Mouse (Mus musculus) cerebellum, adult 11 months (tissue): ENCODE data around the gene Rab6a.
A peak's percentile ranks its signal among the peaks of the same experiment; 100 is the strongest.

Source experiments
- DNase-seq: peaks from one replicate; pipeline ENCODE4 v3.0.0; 2022

The Rab6a gene

GRCm38 (mm10) chr7:100637657-100638056, 30.4 kb downstream of the Rab6a start:
- no peak for DNase-seq

- DNase-seq = no peak
Measured at GRCm38 (mm10) chr7:100642413-100642812, 35.2 kb downstream of the Rab6a start.

GRCm38 (mm10) chr7:100645147-100645546, 37.9 kb downstream of the Rab6a start:
- peak; percentile 49 for DNase-seq

- no peak for DNase-seq
Measured at GRCm38 (mm10) chr7:100649095-100649494, 41.9 kb downstream of the Rab6a start.

- DNase-seq = no peak
Measured at GRCm38 (mm10) chr7:100649826-100650225, 42.6 kb downstream of the Rab6a start.

GRCm38 (mm10) chr7:100650421-100650820, 43.2 kb downstream of the Rab6a start:
- no peak for DNase-seq

- no peak for DNase-seq
Measured at GRCm38 (mm10) chr7:100651011-100651410, 43.8 kb downstream of the Rab6a start.

- DNase-seq = no peak
Measured at GRCm38 (mm10) chr7:100653480-100654266, 46.5 kb downstream of the Rab6a start.

- DNase-seq = no peak
Measured at GRCm38 (mm10) chr7:100654441-100654840, 47.2 kb downstream of the Rab6a start.

GRCm38 (mm10) chr7:100656739-100657138, 49.5 kb downstream of the Rab6a start:
- no peak for DNase-seq

GRCm38 (mm10) chr7:100658093-100658578, 50.9 kb downstream of the Rab6a start:
- DNase-seq = no peak

- no peak for DNase-seq
Measured at GRCm38 (mm10) chr7:100661264-100661663, 54.1 kb downstream of the Rab6a start.

GRCm38 (mm10) chr7:100662231-100662630, 55.0 kb downstream of the Rab6a start, which contains the start of gene Plekhb1:
Gene Plekhb1 (minus strand): TSS chr7:100662414.
- no peak for DNase-seq

- DNase-seq = peak; percentile 78
Measured at GRCm38 (mm10) chr7:100663190-100663589, 56.0 kb downstream of the Rab6a start.

GRCm38 (mm10) chr7:100663729-100664304, 56.6 kb downstream of the Rab6a start:
- no peak for DNase-seq

GRCm38 (mm10) chr7:100670646-100671045, 63.4 kb downstream of the Rab6a start:
- DNase-seq = no peak

- DNase-seq = no peak
Measured at GRCm38 (mm10) chr7:100673452-100673851, 66.2 kb downstream of the Rab6a start.

GRCm38 (mm10) chr7:100674941-100675340, 67.7 kb downstream of the Rab6a start:
- DNase-seq = no peak

GRCm38 (mm10) chr7:100678052-100678451, 70.8 kb downstream of the Rab6a start:
- DNase-seq = no peak

GRCm38 (mm10) chr7:100678948-100679880, 72.0 kb downstream of the Rab6a start:
- no peak for DNase-seq

GRCm38 (mm10) chr7:100681132-100681531, 73.9 kb downstream of the Rab6a start:
- DNase-seq = no peak

GRCm38 (mm10) chr7:100683241-100683640, 76.0 kb downstream of the Rab6a start:
- DNase-seq = no peak

- DNase-seq = no peak
Measured at GRCm38 (mm10) chr7:100684081-100684480, 76.9 kb downstream of the Rab6a start.
